Mouse (Mus musculus): ENCODE measurements around the gene Dnajc3. TPM values are rescaled to one million over a fixed set of nuclear protein-coding genes. Genes with fewer than 3 reads are reported as not detected.
"Not testable (repeated sequence)": the region's sequence is repeated elsewhere in the genome, so short reads cannot be mapped to it uniquely, and the experiment has no call there.

Dnajc3 gene
- polyA plus RNA-seq, 1 experiment from 2014 or later: 26.7 TPM

DNA sequence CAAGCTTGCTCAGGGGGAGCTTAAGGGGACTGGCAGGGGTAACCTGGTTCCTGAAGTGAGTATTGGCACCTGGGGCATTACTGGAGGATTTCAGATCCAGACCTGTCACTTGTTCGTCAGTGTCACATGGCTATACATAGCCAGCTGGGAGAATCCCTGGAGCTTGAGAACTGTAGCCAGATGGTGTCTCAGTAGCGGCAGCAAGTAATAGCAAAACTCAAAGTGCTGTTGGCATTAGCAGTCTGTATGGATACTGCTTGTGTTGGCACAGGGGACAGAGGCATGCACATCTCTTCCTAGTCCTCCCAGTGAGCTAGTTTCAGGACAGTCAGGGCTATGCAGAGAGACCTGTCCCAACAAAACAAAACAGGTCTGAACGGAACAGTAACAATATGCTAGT lies 20.2 kb downstream of the Dnajc3 start:
- no peak overlapping the region for H3K4me3 ChIP-seq (replicated peaks)
- H3K9ac ChIP-seq (replicated peaks): no peak overlapping the region
- H3K4me2 ChIP-seq: no peak overlapping the region
- no peaks in the 10 kb centered on the region for H3K4me1 ChIP-seq (replicated peaks)
- no peak overlapping the region for H3K27ac ChIP-seq
- ATAC-seq (ENCODE audit: insufficient number of reproducible peaks, insufficient read depth, low FRiP score, low TSS enrichment, low read depth): no peak
- WGBS: 87% methylated on average over 3 of the region's 3 CpGs
- H3K27me3 ChIP-seq: no peaks in the 10 kb centered on the region
- H3K9me3 ChIP-seq: no peaks in the 10 kb centered on the region
- peaks cover 82% of the 10 kb centered on the region for H3K36me3 ChIP-seq

- H3K4me3 ChIP-seq (replicated peaks): no peak overlapping the region
- H3K36me3 ChIP-seq: peaks cover 59% of the 10 kb centered on the region
- no peak overlapping the region for H3K4me2 ChIP-seq
- H3K9ac ChIP-seq (replicated peaks): no peak overlapping the region
- no peaks in the 10 kb centered on the region for H3K9me3 ChIP-seq
- 93% methylated on average over 4 of the region's 4 CpGs for WGBS
- ATAC-seq (ENCODE audit: insufficient number of reproducible peaks, insufficient read depth, low FRiP score, low TSS enrichment, low read depth): no peak
- H3K27ac ChIP-seq: no peak overlapping the region
- H3K4me1 ChIP-seq (replicated peaks): no peaks in the 10 kb centered on the region
- H3K27me3 ChIP-seq: no peaks in the 10 kb centered on the region
Observed at GRCm38 (mm10) chr14:118965356-118966000, 27.7 kb downstream of the Dnajc3 start.

DNA sequence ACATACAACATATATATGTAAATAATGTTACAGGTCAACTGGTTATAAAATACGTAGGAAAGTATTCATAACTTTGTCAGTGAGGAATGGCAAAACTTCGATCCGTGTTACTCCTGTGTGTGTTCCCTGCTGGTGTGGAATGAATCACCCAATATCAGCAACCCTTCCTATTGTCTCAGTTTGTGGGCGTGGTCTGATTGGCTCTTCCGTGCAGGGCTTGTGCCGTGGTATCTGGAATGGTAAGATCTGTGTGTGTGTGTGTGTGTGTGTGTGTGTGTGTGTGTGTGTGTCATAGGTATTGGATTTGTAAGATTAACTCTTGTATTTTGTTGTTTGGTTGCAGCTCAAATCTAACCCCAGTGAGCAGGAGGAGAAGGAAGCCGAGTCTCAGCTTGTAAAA lies 29.9 kb downstream of the Dnajc3 start:
- H3K9ac ChIP-seq (replicated peaks): no peak overlapping the region
- H3K4me1 ChIP-seq (replicated peaks): no peaks in the 10 kb centered on the region
- H3K4me3 ChIP-seq (replicated peaks): no peak overlapping the region
- H3K9me3 ChIP-seq: no peaks in the 10 kb centered on the region
- peaks cover 61% of the 10 kb centered on the region for H3K36me3 ChIP-seq
- H3K27ac ChIP-seq: no peak overlapping the region
- H3K27me3 ChIP-seq: no peaks in the 10 kb centered on the region
- ATAC-seq (ENCODE audit: insufficient number of reproducible peaks, insufficient read depth, low FRiP score, low TSS enrichment, low read depth): no peak
- H3K4me2 ChIP-seq: no peak overlapping the region
- WGBS: 92% methylated on average over 7 of the region's 7 CpGs

- H3K9me3 ChIP-seq: no peaks in the 10 kb centered on the region
- WGBS: 94% methylated on average over 6 of the region's 6 CpGs
- H3K36me3 ChIP-seq: peaks cover 97% of the 10 kb centered on the region
- H3K4me1 ChIP-seq (replicated peaks): no peaks in the 10 kb centered on the region
- H3K27ac ChIP-seq: no peak overlapping the region
- no peak overlapping the region for H3K4me3 ChIP-seq (replicated peaks)
- H3K27me3 ChIP-seq: no peaks in the 10 kb centered on the region
- H3K9ac ChIP-seq (replicated peaks): no peak overlapping the region
- no peak for ATAC-seq (ENCODE audit: insufficient number of reproducible peaks, insufficient read depth, low FRiP score, low TSS enrichment, low read depth)
- no peak overlapping the region for H3K4me2 ChIP-seq
Observed at GRCm38 (mm10) chr14:118972268-118972667, 34.5 kb downstream of the Dnajc3 start.

- H3K9ac ChIP-seq (replicated peaks): no peak overlapping the region
- no peaks in the 10 kb centered on the region for H3K27me3 ChIP-seq
- no peak for ATAC-seq (ENCODE audit: insufficient number of reproducible peaks, insufficient read depth, low FRiP score, low TSS enrichment, low read depth)
- H3K27ac ChIP-seq: no peak overlapping the region
- H3K9me3 ChIP-seq: no peaks in the 10 kb centered on the region
- no peaks in the 10 kb centered on the region for H3K4me1 ChIP-seq (replicated peaks)
- 81% methylated on average over 8 of the region's 8 CpGs for WGBS
- no peak overlapping the region for H3K4me2 ChIP-seq
- peaks cover 81% of the 10 kb centered on the region for H3K36me3 ChIP-seq
- no peak overlapping the region for H3K4me3 ChIP-seq (replicated peaks)
Observed at GRCm38 (mm10) chr14:118977136-118977816, 39.5 kb downstream of the Dnajc3 start.

GRCm38 (mm10) chr14:118979571-118980325 lies 42.0 kb downstream of the Dnajc3 start:
- Histone ChIP-seq H3K9ac (replicated peaks) (no peak overlapping the region), H3K27me3 (no peaks in the 10 kb centered on the region), H3K27ac (no peak overlapping the region), H3K9me3 (no peaks in the 10 kb centered on the region), H3K4me2 (no peak overlapping the region), H3K36me3 (peaks cover 80% of the 10 kb centered on the region), H3K4me1 (replicated peaks) (no peaks in the 10 kb centered on the region), H3K4me3 (replicated peaks) (no peak overlapping the region)
- WGBS: 89% methylated on average over 7 of the region's 7 CpGs
- ATAC-seq (ENCODE audit: insufficient number of reproducible peaks, insufficient read depth, low FRiP score, low TSS enrichment, low read depth): no peak

- H3K4me1 ChIP-seq (replicated peaks): no peaks in the 10 kb centered on the region
- H3K4me3 ChIP-seq (replicated peaks): no peak overlapping the region
- no peak overlapping the region for H3K9ac ChIP-seq (replicated peaks)
- H3K27ac ChIP-seq: no peak overlapping the region
- peaks cover 76% of the 10 kb centered on the region for H3K36me3 ChIP-seq
- no peak for ATAC-seq (ENCODE audit: insufficient number of reproducible peaks, insufficient read depth, low FRiP score, low TSS enrichment, low read depth)
- H3K27me3 ChIP-seq: no peaks in the 10 kb centered on the region
- WGBS: 84% methylated on average over 5 of the region's 5 CpGs
- no peak overlapping the region for H3K4me2 ChIP-seq
- no peaks in the 10 kb centered on the region for H3K9me3 ChIP-seq
Observed at GRCm38 (mm10) chr14:118980358-118980757, 42.6 kb downstream of the Dnajc3 start.

- H3K9ac ChIP-seq (replicated peaks): no peak overlapping the region
- H3K4me1 ChIP-seq (replicated peaks): no peaks in the 10 kb centered on the region
- no peaks in the 10 kb centered on the region for H3K27me3 ChIP-seq
- no peak overlapping the region for H3K27ac ChIP-seq
- no peaks in the 10 kb centered on the region for H3K9me3 ChIP-seq
- no peak for ATAC-seq (ENCODE audit: insufficient number of reproducible peaks, insufficient read depth, low FRiP score, low TSS enrichment, low read depth)
- H3K36me3 ChIP-seq: peaks cover 76% of the 10 kb centered on the region
- no peak overlapping the region for H3K4me2 ChIP-seq
- H3K4me3 ChIP-seq (replicated peaks): no peak overlapping the region
- 85% methylated on average over 8 of the region's 8 CpGs for WGBS
Observed at GRCm38 (mm10) chr14:118980890-118981289, 43.1 kb downstream of the Dnajc3 start.

DNA sequence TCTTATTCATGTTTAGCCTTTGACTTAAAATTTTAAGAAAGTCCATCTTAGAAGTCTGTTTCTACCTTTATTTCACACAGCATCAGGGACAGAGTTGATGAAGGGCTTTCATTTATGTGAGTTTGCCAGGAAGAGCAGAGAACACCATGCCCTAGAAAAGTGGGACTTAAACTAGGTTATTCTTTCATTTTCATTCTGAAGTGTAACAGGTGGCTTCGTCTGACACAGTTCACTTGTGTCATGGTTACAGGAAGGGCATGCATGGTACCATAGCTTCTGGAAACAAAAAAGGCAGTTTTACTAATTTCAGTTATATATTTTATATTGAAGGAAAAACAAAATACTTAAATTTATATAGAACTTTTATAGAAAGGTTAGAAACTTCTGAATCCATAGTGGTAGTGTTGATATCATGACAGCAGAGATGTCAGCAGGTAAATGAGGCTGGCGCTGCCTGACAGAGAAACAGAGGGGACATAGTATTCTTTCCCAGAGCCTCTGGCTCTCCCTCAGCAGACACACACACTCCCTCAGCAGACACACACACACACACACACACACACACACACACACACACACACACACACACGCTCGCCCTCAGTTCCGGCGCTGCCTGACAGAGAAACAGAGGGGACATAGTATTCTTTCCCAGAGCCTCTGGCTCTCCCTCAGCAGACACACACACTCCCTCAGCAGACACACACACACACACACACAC lies 44.1 kb downstream of the Dnajc3 start:
- H3K4me1 ChIP-seq (replicated peaks); ATAC-seq (ENCODE audit: insufficient number of reproducible peaks, insufficient read depth, low FRiP score, low TSS enrichment, low read depth); H3K9me3 ChIP-seq; H3K27ac ChIP-seq; H3K9ac ChIP-seq (replicated peaks); H3K27me3 ChIP-seq; H3K4me3 ChIP-seq (replicated peaks); H3K4me2 ChIP-seq: not testable (repeated sequence)
- peaks cover 67% of the 10 kb centered on the region for H3K36me3 ChIP-seq
- 88% methylated on average over 6 of the region's 6 CpGs for WGBS

GRCm38 (mm10) chr14:118982429-118983045 lies 44.8 kb downstream of the Dnajc3 start:
- not testable (repeated sequence) for H3K27ac ChIP-seq; H3K4me3 ChIP-seq (replicated peaks); H3K27me3 ChIP-seq; H3K4me1 ChIP-seq (replicated peaks); H3K4me2 ChIP-seq; H3K9me3 ChIP-seq; H3K9ac ChIP-seq (replicated peaks); ATAC-seq (ENCODE audit: insufficient number of reproducible peaks, insufficient read depth, low FRiP score, low TSS enrichment, low read depth)
- 82% methylated on average over 8 of the region's 11 CpGs for WGBS
- peaks cover 64% of the 10 kb centered on the region for H3K36me3 ChIP-seq

GRCm38 (mm10) chr14:118983396-118983795 lies 45.6 kb downstream of the Dnajc3 start:
- Histone ChIP-seq H3K4me1 (replicated peaks) (no peaks in the 10 kb centered on the region), H3K27ac (no peak overlapping the region), H3K4me2 (no peak overlapping the region), H3K9me3 (no peaks in the 10 kb centered on the region), H3K9ac (replicated peaks) (no peak overlapping the region), H3K27me3 (no peaks in the 10 kb centered on the region), H3K4me3 (replicated peaks) (no peak overlapping the region), H3K36me3 (peaks cover 61% of the 10 kb centered on the region)
- ATAC-seq (ENCODE audit: insufficient number of reproducible peaks, insufficient read depth, low FRiP score, low TSS enrichment, low read depth): no peak

Measured in limb, embryonic 12.5 days (tissue).